Mouse (Mus musculus) heart, embryonic 16.5 days (tissue): Measurements from ENCODE around the gene Ss18l2. TPM values are rescaled to one million over a fixed set of nuclear protein-coding genes. Genes with fewer than 3 reads are reported as not detected.
A peak's percentile ranks its signal among the peaks of the same experiment; 100 is the strongest.

ENCODE experiments used
- ATAC-seq: fragments of 200-750 bp; cut with Nextera tagmentation; replicated peaks from 2 replicates; pipeline ENCODE4 v1.8.0; 2017; ENCODE audit warnings: moderate number of reproducible peaks; ENCODE audit not compliant: insufficient read depth, low FRiP score; ENCODE audit errors: extremely low read depth
- H3K27ac ChIP-seq: fragments of 300-500 bp; sonication (generic); 2 replicates; pipeline ENCODE4 v1.5.1; 2014; ENCODE audit warnings: mild to moderate bottlenecking, low read length, control low read depth, moderate library complexity
- H3K27me3 ChIP-seq: fragments of 300-500 bp; sonication (generic); 2 replicates; pipeline ENCODE4 v1.6.1; 2014; ENCODE audit warnings: low read length, mixed read lengths; ENCODE audit not compliant: control insufficient read depth, insufficient read depth
- H3K36me3 ChIP-seq: fragments of 300-500 bp; sonication (generic); 2 replicates; pipeline ENCODE4 v1.6.1; 2014; ENCODE audit not compliant: control insufficient read depth, insufficient read depth
- H3K4me1 ChIP-seq: fragments of 300-500 bp; sonication (generic); 2 replicates; pipeline ENCODE4 v1.6.1; 2014; ENCODE audit warnings: low read length, mixed read lengths; ENCODE audit not compliant: control insufficient read depth, insufficient read depth
- H3K4me2 ChIP-seq: fragments of 300-500 bp; sonication (generic); 2 replicates; pipeline ENCODE4 v1.6.1; 2014; ENCODE audit warnings: low read depth, mild to moderate bottlenecking, control low read depth, low read length
- H3K4me3 ChIP-seq: fragments of 300-500 bp; sonication (generic); 2 replicates; pipeline ENCODE4 v1.5.1; 2014; ENCODE audit warnings: mild to moderate bottlenecking, control low read depth, low read length
- H3K9ac ChIP-seq: fragments of 300-500 bp; sonication (generic); 2 replicates; pipeline ENCODE4 v1.6.1; 2014; ENCODE audit warnings: low read length, control low read depth
- H3K9me3 ChIP-seq: fragments of 300-500 bp; sonication (generic); replicated peaks from 2 replicates; pipeline ENCODE4 v1.6.1; 2016; ENCODE audit warnings: low read length; ENCODE audit not compliant: control insufficient read depth
- WGBS: fragments of 180-500 bp; shearing (Covaris S2); extraction: QIAGEN DNeasy Blood & Tissue Kit; methylation state at CpG from one replicate; pipeline ENCODE4 v1.1.7; 2014; 5-methylcytosine and 5-hydroxymethylcytosine counted together
- polyA plus RNA-seq: library from polyadenylated mRNA; unstranded; fragments of >200 nt; fragmentation: Nextera tagmentation; extraction: Ambion mirVana; gene quantifications from 2 replicates; pipeline ENCODE4 v1.2.1, GENCODE M21; 2015

The Ss18l2 gene
- polyA plus RNA-seq, 1 experiment from 2014 or later = 172 TPM

- Histone ChIP-seq H3K27ac (no peak overlapping the region), H3K4me2 (no peak overlapping the region), H3K9ac (no peak overlapping the region), H3K27me3 (no peaks in the 10 kb centered on the region), H3K9me3 (no peaks in the 10 kb centered on the region), H3K4me1 (no peaks in the 10 kb centered on the region), H3K4me3 (no peak overlapping the region), H3K36me3 (peaks cover 10% of the 10 kb centered on the region)
- no peak for ATAC-seq
- WGBS = 86% methylated on average over 7 of the region's 7 CpGs
Observed at GRCm38 (mm10) chr9:121690734-121691133, 19.4 kb upstream of the Ss18l2 start.

- Histone ChIP-seq H3K4me2 (no peak overlapping the region), H3K9me3 (no peaks in the 10 kb centered on the region), H3K36me3 (peaks cover 1% of the 10 kb centered on the region; the same call in 1 of the 2 replicates), H3K27me3 (no peaks in the 10 kb centered on the region), H3K9ac (no peak overlapping the region), H3K4me3 (no peak overlapping the region), H3K4me1 (no peaks in the 10 kb centered on the region), H3K27ac (no peak overlapping the region)
- 76% methylated on average over 12 of the region's 12 CpGs for WGBS
- ATAC-seq = no peak
Observed at GRCm38 (mm10) chr9:121694736-121695135, 15.4 kb upstream of the Ss18l2 start.

DNA sequence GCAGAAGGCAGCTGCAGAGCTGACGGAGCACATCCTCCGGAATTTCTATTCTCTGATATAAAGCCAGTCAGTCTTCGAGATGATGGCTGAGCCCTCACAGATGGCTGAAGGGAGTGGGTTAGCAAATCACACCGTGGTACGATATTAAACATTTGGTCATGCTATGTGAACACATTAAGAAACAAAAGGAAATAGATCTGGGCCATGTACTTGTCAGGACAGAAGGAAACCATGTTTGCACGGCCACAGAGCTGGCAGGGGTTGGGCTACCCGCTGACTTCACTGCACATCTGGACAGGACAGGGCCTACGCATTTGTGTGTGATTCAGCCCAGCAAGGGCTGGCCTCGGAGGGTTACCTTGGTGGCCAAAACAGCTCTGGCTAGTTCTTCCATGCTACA lies 13.5 kb upstream of the Ss18l2 start:
- no peak overlapping the region for H3K27ac ChIP-seq
- no peaks in the 10 kb centered on the region for H3K4me1 ChIP-seq
- H3K4me3 ChIP-seq = no peak overlapping the region
- no peak for ATAC-seq
- H3K27me3 ChIP-seq = no peaks in the 10 kb centered on the region
- H3K9me3 ChIP-seq = no peaks in the 10 kb centered on the region
- no peaks in the 10 kb centered on the region; the same call in 1 of the 2 replicates for H3K36me3 ChIP-seq
- 82% methylated on average over 9 of the region's 9 CpGs for WGBS
- no peak overlapping the region for H3K9ac ChIP-seq
- H3K4me2 ChIP-seq = no peak overlapping the region

DNA sequence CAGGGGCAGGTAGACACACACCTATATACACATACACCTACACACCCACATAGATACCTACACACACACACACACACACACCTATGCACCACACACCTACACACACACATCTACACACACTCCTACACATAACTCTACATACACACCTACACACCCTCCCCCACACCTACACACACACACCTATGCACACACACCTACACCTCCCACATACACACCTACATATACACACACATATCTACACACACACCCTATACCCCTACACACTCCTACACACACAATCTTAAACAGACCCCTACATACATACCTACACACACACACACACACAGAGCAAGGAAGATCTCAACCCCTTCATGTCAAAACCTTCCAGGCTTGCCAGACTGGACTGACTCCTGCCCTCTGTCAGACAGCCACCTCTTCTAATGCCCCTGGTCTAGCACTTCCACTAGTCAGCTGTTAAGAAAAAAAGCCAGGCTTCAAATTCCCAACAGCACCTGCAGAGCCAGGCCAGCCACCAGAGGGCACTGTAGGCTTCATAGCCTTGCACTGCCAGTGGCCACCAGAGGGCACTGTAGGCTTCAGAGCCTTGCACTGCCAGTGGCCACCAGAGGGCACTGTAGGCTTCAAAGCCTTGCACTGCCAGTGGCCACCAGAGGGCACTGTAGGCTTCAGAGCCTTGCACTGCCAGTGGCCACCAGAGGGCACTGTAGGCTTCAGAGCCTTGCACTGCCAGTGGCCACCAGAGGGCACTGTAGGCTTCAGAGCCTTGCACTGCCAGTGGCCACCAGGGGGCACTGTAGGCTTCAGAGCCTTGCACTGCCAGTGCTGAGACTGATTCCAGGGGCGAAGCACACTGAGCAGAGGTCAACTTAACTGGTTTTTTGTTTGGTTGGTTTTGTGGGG lies 12.7 kb upstream of the Ss18l2 start:
- Histone ChIP-seq H3K9ac (no peak overlapping the region), H3K9me3 (no peaks in the 10 kb centered on the region), H3K4me3 (no peak overlapping the region), H3K27me3 (no peaks in the 10 kb centered on the region), H3K27ac (no peak overlapping the region), H3K4me1 (no peaks in the 10 kb centered on the region), H3K36me3 (no peaks in the 10 kb centered on the region; the same call in 1 of the 2 replicates), H3K4me2 (no peak overlapping the region)
- ATAC-seq = no peak
- 96% methylated on average over 1 of the region's 1 CpGs for WGBS

DNA sequence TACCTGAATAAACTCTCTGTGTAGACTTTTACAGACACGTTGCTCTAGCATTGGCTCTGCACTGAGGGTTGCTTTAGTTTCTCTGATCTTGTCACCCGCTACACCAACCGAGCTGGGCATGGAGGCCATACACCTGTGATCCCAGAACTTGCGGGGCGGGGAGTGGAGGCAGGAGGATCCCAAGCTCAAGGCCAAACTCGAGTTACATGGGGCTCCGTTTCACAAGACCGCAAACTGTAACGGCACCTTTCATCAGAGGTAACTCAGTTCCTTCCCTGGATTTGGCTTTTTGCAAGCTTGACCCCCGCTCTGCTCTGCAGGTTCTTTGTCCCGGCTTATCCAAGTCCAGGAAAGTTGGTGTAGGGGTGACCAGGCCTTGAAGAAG lies 5.9 kb upstream of the Ss18l2 start:
- 37% methylated on average over 11 of the region's 11 CpGs for WGBS
- Histone ChIP-seq H3K36me3 (no peaks in the 10 kb centered on the region), H3K9ac (peak overlapping the region; percentile 76), H3K9me3 (no peaks in the 10 kb centered on the region), H3K4me2 (peak overlapping the region; percentile 91), H3K4me1 (peaks cover 13% of the 10 kb centered on the region), H3K4me3 (peak overlapping the region; percentile 80), H3K27ac (no peak overlapping the region; the same call in 1 of the 2 replicates), H3K27me3 (no peaks in the 10 kb centered on the region)
- no peak for ATAC-seq

DNA sequence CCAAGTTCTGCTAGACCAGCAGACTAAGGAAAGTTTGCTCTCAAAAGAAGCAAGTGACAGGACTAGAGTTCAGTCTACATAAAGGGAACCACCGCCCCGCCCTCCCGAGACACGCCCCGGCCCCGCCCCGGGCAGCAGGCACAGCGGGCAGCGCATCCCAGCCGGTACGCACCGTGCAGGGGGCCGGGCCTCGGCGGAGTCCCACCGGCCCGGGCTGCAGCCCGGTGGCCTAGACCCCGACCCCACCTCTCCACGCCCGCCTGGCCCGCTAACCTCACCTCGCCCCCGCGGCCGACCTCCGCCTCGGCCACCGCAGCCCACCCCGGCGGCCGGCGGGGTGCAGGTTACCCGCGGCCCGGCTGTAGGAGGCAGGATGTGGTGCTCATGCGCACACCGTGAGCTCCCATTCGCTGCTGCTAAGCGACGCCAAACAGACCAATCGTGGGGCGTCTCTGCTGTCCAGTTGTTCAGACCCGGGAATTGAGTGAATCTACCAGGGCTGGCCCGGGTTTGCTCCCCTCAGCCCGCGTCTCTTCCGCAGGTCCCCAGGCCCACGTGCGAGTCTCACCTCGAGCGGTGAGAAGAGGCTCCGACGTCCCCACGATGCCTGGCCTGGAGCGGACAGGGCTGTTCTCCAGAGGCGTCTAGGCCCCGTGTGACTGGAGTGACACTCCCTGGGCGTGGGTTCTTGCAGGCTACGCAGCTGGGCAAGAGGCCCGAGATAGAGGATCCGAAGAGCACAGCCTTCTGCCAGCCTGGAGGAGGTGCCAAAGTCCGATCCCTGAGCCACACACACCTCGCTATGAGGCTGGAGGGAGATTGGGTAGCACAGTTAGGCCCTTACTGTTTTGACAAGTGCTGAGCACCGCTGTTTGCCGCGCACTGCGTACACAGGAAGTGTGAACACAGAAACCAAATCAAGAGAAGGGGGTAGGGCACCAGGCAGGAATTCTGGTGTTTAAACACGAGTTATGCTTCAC lies 5.2 kb upstream of the Ss18l2 start, which contains the start of gene Sec22c:
TSS of gene Sec22c (minus strand) at position 845 of the 980 bp plus-strand sequence.
- ATAC-seq = peak; percentile 95
- Histone ChIP-seq H3K9ac (peak within 1 kb of the TSS; percentile 76), H3K27ac (peak within 1 kb of the TSS; percentile 75), H3K4me1 (peaks cover 17% of the 10 kb centered on the region), H3K9me3 (no peaks in the 10 kb centered on the region), H3K4me2 (peak within 1 kb of the TSS; percentile 91), H3K36me3 (no peaks in the 10 kb centered on the region), H3K4me3 (peak within 1 kb of the TSS; percentile 80), H3K27me3 (no peaks in the 10 kb centered on the region)
- 2% methylated on average over 69 of the region's 69 CpGs for WGBS

DNA sequence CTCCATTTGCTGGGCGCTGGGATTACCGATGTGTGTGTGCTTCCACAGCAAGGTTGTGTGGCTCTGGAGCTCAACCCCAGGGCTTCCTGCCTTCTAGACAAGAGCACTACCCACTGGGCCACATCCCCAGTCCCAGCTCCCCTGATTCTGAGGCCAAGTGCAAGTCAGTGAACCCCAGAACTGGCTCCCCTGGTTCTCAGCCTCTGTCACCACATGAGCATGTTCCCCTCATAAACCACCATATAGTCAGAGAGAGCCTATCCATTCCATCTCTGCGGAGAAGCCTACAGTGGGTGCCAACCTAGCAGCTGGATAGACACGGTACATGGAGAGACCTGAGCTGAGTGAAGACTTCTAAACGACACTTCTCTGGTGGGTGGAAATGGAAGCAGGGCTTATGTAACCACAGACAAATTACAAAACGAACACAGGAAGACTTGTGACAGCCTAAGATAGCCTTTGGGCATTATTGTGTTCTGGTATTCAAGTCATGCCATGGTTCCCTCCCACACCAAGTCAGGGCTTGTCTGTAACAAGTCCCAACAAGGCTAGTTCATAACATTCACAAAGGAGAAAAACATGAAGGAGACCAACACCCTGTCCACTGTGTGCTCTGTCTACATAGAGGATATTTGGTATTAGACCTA lies 4.0 kb upstream of the Ss18l2 start:
- no peaks in the 10 kb centered on the region for H3K36me3 ChIP-seq
- H3K4me1 ChIP-seq = peaks cover 21% of the 10 kb centered on the region
- 79% methylated on average over 6 of the region's 6 CpGs for WGBS
- H3K9me3 ChIP-seq = no peaks in the 10 kb centered on the region
- H3K4me2 ChIP-seq = no peak overlapping the region
- no peak overlapping the region for H3K27ac ChIP-seq
- no peak overlapping the region for H3K9ac ChIP-seq
- H3K4me3 ChIP-seq = no peak overlapping the region
- ATAC-seq = no peak
- H3K27me3 ChIP-seq = no peaks in the 10 kb centered on the region

- H3K36me3 ChIP-seq = peaks cover 5% of the 10 kb centered on the region
- H3K4me1 ChIP-seq = peaks cover 30% of the 10 kb centered on the region
- WGBS = 42% methylated on average over 6 of the region's 6 CpGs
Observed at GRCm38 (mm10) chr9:121707801-121708200, 2.3 kb upstream of the Ss18l2 start.

More at GRCm38 (mm10) chr9:121707801-121708200, 2.3 kb upstream of the Ss18l2 start:
- Histone ChIP-seq H3K4me2 (no peak overlapping the region), H3K9ac (no peak overlapping the region), H3K4me3 (no peak overlapping the region), H3K27ac (no peak overlapping the region), H3K27me3 (no peaks in the 10 kb centered on the region), H3K9me3 (no peaks in the 10 kb centered on the region)
- no peak for ATAC-seq
